Mouse (Mus musculus) thymus, postnatal 36 days (tissue): ENCODE data around the gene Gps2.
"Not testable (repeated sequence)": the region's sequence is repeated elsewhere in the genome, so short reads cannot be mapped to it uniquely, and the experiment has no call there.

ENCODE experiments used
- DNase-seq, 2 experiments: peaks; one replicate each; pipeline ENCODE4 v3.0.0; 2022; ENCODE audit warnings: mixed read lengths in 2 of 2

Gene Gps2

GRCm38 (mm10) chr11:69936714-69937347, 23.1 kb downstream of the Gps2 start:
- no peak for DNase-seq

- DNase-seq, result no peak
These were observed 23.7 kb downstream of the Gps2 start for GRCm38 (mm10) chr11:69937385-69937784.

- no peak for DNase-seq
These were observed 24.1 kb downstream of the Gps2 start for GRCm38 (mm10) chr11:69937834-69938233.

GRCm38 (mm10) chr11:69938401-69938979, 24.8 kb downstream of the Gps2 start:
- DNase-seq, result no peak

GRCm38 (mm10) chr11:69939181-69939580, 25.5 kb downstream of the Gps2 start:
- DNase-seq, result no peak

- DNase-seq, result no peak
These were observed 26.0 kb downstream of the Gps2 start for GRCm38 (mm10) chr11:69939731-69940130.

GRCm38 (mm10) chr11:69940962-69941361, 27.3 kb downstream of the Gps2 start:
- no peak for DNase-seq

- DNase-seq, result no peak
These were observed 31.5 kb downstream of the Gps2 start for GRCm38 (mm10) chr11:69945216-69945615.

GRCm38 (mm10) chr11:69945997-69946891, 32.6 kb downstream of the Gps2 start:
- DNase-seq, result no peak

GRCm38 (mm10) chr11:69947337-69948065, 33.8 kb downstream of the Gps2 start:
- DNase-seq, result no peak

- DNase-seq, result peak; percentile 92 to 95
These were observed 34.5 kb downstream of the Gps2 start, which contains the start of gene Slc2a4 for GRCm38 (mm10) chr11:69948066-69948762. Gene Slc2a4 (minus strand): TSS chr11:69948188.

- peak; percentile 80 to 84 for DNase-seq
These were observed 35.1 kb downstream of the Gps2 start for GRCm38 (mm10) chr11:69948763-69949150.

- DNase-seq, result peak in 1 of 2 experiments; percentile 42
These were observed 37.2 kb downstream of the Gps2 start for GRCm38 (mm10) chr11:69950807-69951459.

- DNase-seq, result no peak
These were observed 38.6 kb downstream of the Gps2 start for GRCm38 (mm10) chr11:69952274-69952673.

GRCm38 (mm10) chr11:69953267-69953915, 39.7 kb downstream of the Gps2 start:
- DNase-seq, result no peak

GRCm38 (mm10) chr11:69955618-69956017, 41.9 kb downstream of the Gps2 start:
- DNase-seq, result not testable (repeated sequence)

GRCm38 (mm10) chr11:69956218-69956617, 42.5 kb downstream of the Gps2 start:
- DNase-seq, result peak in 1 of 2 experiments; percentile 21

GRCm38 (mm10) chr11:69960616-69961015, 46.9 kb downstream of the Gps2 start:
- DNase-seq, result no peak

GRCm38 (mm10) chr11:69961841-69962240, 48.2 kb downstream of the Gps2 start:
- DNase-seq, result no peak

GRCm38 (mm10) chr11:69964650-69965270, 51.1 kb downstream of the Gps2 start, which contains the start of gene Cldn7:
Gene Cldn7 (plus strand): TSS chr11:69964779.
- no peak for DNase-seq
